Mouse (Mus musculus) macrophage (primary cell): ENCODE measurements around the gene Jaml. TPM values are rescaled to one million over a fixed set of nuclear protein-coding genes. Genes with fewer than 3 reads are reported as not detected.
A peak's percentile ranks its signal among the peaks of the same experiment; 100 is the strongest.

Experiments
- H3K27ac ChIP-seq: fragments of 350-480 bp; formaldehyde crosslinking; 2 replicates; pipeline ENCODE4 v1.9.0; 2021
- H3K36me3 ChIP-seq: fragments of 350-480 bp; formaldehyde crosslinking; 2 replicates; pipeline ENCODE4 v1.9.0; 2021; ENCODE audit errors: inconsistent target
- H3K4me3 ChIP-seq: fragments of 350-480 bp; formaldehyde crosslinking; 2 replicates; pipeline ENCODE4 v1.9.0; 2021; ENCODE audit errors: inconsistent target
- H3K79me2 ChIP-seq: fragments of 350-480 bp; formaldehyde crosslinking; 2 replicates; pipeline ENCODE4 v1.9.0; 2021; ENCODE audit errors: inconsistent target
- WGBS: methylation state at CpG from one replicate; pipeline ENCODE4 v1.1.7; 2026; ENCODE audit warnings: inconsistent platforms; ENCODE audit not compliant: missing documents; 5-methylcytosine and 5-hydroxymethylcytosine counted together
- polyA plus RNA-seq: library from polyadenylated mRNA; stranded (reverse); fragments of 250-400 nt; gene quantifications from 3 replicates; pipeline ENCODE4 v1.2.4, GENCODE M21; 2018; ENCODE audit warnings: inconsistent platforms

The Jaml gene
- polyA plus RNA-seq, 1 experiment from 2014 or later = 3.0 TPM

DNA sequence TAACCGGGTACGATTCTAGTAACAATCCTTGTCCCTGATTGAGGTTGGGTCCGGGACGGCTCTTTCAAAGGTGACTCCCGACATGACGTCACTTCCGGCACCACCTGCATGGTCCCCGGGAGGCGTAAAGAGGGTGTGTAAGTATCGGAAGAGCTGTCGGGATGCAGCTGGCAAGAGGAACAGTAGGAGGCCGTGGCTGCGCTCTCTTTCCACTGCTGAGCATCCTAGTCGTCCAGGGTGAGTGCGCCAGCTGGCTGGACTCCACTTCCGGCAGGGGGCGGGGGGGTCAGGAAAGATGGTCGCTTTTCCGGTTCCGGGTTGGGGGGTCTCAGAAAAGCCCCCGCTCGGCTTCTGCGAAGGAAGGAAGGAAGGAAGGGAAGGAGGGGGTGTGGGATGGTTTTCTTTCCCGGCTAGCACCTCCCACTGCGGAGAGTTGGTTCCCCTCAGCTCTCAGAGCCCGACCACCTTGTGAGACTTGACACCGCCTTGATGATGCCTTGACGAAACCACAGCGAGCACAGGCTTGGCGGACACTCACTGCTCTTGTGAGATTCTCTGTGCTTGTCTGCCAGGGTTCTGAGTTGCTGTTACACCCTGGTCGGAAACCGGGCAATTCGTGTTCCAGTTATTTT lies 23.8 kb upstream of the Jaml start, which contains the start of gene Mpzl3:
Gene Mpzl3 (plus strand): TSS at position 105 of the 632 bp plus-strand sequence.
- Histone ChIP-seq H3K36me3 (no peaks in the 10 kb centered on the region), H3K27ac (no peak within 1 kb of the TSS), H3K4me3 (peak within 1 kb of the TSS; percentile 22), H3K79me2 (no peaks in the 10 kb centered on the region)
- WGBS = 6% methylated on average over 30 of the region's 33 CpGs

DNA sequence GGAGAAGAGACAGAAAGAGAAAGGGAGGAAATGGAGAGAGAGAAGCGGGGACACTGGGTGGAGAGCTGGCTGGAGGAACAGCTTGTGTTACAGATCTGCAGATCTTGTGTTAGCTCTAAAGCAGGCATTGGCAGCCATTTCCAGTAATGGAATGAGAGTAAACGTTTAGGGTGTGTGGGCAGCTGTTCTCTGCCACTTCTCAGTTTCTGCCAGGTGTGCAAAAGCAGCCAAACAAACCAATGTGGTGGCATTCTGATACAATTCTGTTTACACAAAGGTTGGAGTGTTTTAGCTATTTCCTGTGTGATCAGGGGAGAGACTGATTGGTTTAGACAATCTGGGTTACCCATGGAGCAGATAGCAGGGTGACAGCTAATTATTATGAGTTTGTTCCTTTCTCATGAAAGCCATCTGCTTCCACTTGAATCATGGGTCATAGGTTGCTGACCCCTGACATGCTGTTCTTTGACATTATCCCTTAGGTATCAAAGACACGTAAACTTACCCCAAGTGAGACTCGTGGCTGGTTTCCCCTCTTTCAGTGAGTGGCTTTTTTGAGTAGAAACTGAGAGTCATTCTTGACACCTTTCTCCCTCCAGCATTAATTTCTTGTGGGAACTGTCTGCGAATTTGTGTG lies 20.6 kb upstream of the Jaml start:
- no peak overlapping the region for H3K4me3 ChIP-seq
- H3K36me3 ChIP-seq = no peaks in the 10 kb centered on the region
- H3K79me2 ChIP-seq = no peaks in the 10 kb centered on the region
- WGBS = 62% methylated on average over 5 of the region's 5 CpGs
- H3K27ac ChIP-seq = no peak overlapping the region

DNA sequence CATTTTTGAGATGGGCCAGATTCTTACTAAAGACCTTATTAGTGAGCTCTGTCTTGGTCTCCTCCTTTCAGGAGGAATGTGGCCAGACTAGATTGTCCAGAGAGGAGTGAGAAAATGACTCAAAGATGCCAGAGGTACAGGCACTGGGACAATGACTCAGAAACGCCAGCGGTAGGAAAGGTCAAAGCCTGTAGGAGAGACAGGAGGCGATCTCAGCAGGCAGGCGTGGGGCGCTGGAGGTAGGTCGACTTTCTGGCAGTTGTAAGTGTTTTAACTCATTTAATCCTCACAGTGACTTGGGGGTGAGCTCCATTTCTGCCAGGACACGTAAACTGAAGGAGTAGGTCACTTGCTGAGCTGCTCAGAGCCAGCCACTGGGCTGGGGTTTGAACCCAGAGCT lies 18.8 kb upstream of the Jaml start:
- H3K27ac ChIP-seq = no peak overlapping the region
- WGBS = 88% methylated on average over 7 of the region's 7 CpGs

DNA sequence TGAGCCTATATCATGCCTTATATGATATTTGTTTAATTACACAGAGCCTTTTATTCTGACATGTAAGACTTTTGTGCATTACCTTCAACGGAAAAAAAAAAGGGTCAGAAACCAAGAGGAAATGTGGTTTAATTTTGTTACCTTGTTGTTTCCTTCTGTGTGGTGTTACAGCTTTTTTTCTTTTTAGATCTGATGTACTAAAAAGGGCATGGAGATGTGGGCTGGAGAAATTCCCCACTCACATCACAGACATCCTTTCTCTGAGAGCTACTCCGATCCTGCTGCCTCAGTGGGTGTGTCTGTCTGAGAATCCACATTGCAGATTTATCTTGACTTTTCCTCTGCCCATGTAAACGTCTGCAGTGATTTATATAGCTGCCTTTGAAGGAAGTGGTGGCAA lies 16.3 kb upstream of the Jaml start:
- H3K36me3 ChIP-seq = no peaks in the 10 kb centered on the region
- H3K27ac ChIP-seq = no peak overlapping the region
- H3K4me3 ChIP-seq = no peak overlapping the region
- no peaks in the 10 kb centered on the region for H3K79me2 ChIP-seq
- 30% methylated on average over 3 of the region's 3 CpGs for WGBS

More for the DNA sequence above, 18.8 kb upstream of the Jaml start:
- Histone ChIP-seq H3K36me3 (no peaks in the 10 kb centered on the region), H3K4me3 (no peak overlapping the region), H3K79me2 (no peaks in the 10 kb centered on the region)

DNA sequence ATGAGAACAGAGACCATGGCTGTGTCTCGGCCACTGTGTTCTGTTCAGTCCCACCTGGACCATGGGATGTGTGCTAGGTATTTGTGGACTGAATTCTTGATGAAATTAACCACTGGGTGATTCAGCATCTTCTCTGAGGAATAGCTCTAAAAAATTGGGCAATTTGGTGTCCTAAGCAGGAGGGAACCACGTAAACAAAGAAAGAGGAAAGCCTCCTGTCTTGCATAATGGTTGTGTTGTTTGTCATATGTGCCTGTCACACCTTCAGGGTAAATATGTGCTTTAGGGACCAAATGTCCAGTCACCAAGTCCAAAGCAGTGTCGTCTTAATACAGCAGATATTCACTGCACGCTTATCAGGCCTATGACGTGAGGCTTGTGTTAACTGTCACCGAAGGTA lies 14.6 kb upstream of the Jaml start:
- H3K4me3 ChIP-seq = no peak overlapping the region
- H3K36me3 ChIP-seq = no peaks in the 10 kb centered on the region
- H3K27ac ChIP-seq = no peak overlapping the region
- WGBS = 83% methylated on average over 6 of the region's 6 CpGs
- no peaks in the 10 kb centered on the region for H3K79me2 ChIP-seq

DNA sequence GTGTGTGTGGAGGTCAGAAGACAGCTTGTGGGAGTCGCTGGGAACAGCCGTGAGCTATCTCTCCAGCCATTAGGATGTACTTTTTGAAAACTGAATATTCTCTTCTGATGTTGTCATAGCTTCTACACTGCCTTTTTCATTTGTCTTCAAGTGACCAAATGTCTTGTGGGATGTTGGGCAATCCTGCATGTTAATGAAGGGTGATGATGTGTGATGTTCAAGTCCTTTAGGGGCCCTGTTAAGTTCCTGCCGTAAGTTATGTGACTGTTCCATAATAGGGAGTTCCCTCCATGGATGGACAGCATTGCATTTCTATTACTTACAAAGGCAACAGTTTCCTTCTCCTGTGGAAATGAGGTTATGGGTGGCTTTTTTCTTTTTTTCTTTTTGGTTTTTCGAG lies 12.2 kb upstream of the Jaml start:
- H3K36me3 ChIP-seq = no peaks in the 10 kb centered on the region
- no peak overlapping the region for H3K4me3 ChIP-seq
- H3K27ac ChIP-seq = no peak overlapping the region
- H3K79me2 ChIP-seq = no peaks in the 10 kb centered on the region
- whole genome bisulfite sequencing = 84% methylated on average over 4 of the region's 4 CpGs

DNA sequence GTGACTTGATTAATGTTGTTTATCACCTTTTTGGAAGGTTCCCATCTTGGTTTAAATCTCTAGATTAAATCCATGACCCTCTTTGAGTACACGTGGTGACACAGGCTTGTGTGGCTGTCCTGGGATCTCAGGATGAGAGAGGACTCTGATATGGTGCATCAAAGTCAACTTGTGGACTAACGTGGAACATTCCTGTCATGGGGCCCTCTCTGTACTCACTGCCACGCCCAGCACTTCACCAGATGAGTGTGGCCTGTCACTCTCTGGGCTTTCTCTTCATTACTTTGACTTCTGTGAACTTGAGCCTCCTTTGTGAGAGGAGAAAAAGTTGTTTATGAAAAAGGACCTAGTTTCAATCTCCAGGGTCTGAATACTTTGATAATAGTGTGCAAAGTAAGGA lies 7.2 kb upstream of the Jaml start:
- WGBS = 86% methylated on average over 3 of the region's 3 CpGs
- H3K79me2 ChIP-seq = no peaks in the 10 kb centered on the region
- no peak overlapping the region for H3K4me3 ChIP-seq
- H3K36me3 ChIP-seq = no peaks in the 10 kb centered on the region
- H3K27ac ChIP-seq = no peak overlapping the region

DNA sequence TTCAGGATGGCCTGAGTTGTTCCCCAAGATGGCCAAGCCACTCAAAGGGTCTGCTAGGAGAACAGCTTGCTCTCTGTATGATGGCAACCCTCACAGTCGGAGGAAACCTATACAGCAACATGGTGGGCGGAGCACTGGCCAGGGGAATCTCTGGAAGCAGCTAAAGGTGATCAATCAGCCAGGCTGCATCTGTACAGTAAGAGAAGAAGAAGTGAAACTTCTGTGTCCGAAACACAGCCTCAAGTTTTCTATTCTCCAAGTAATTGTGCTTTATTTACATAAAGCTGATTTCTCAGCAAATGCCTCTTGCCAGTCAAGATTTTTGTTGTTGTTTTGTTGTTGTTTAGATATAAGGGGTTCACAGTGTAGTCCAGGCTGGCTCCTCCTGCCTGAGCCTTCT lies 1.1 kb upstream of the Jaml start:
- 34% methylated on average over 3 of the region's 3 CpGs for WGBS
- H3K27ac ChIP-seq = no peak overlapping the region
- no peaks in the 10 kb centered on the region for H3K79me2 ChIP-seq
- no peaks in the 10 kb centered on the region for H3K36me3 ChIP-seq
- H3K4me3 ChIP-seq = no peak overlapping the region

DNA sequence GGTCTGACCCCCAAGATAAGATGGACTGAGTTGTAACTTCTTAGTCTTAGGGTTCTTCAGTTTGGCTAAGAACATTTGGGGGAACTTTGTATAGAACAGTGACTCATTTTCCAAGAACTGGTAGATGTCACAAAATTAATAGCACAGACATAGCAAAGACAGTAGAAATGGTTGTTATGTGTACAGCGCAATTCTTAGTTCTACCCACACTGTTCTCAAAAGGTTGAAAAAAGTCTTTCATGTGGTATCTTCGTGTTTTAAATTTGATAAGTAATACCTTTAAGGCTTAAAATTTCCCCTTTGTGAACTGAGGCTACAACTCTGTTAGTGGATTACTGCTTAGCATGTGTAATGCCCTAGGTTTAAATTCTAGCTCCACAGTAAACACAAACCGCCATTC lies 4.1 kb downstream of the Jaml start:
- Histone ChIP-seq H3K36me3 (no peaks in the 10 kb centered on the region), H3K27ac (no peak overlapping the region), H3K4me3 (no peak overlapping the region), H3K79me2 (no peaks in the 10 kb centered on the region)
- 94% methylated on average over 3 of the region's 3 CpGs for WGBS

DNA sequence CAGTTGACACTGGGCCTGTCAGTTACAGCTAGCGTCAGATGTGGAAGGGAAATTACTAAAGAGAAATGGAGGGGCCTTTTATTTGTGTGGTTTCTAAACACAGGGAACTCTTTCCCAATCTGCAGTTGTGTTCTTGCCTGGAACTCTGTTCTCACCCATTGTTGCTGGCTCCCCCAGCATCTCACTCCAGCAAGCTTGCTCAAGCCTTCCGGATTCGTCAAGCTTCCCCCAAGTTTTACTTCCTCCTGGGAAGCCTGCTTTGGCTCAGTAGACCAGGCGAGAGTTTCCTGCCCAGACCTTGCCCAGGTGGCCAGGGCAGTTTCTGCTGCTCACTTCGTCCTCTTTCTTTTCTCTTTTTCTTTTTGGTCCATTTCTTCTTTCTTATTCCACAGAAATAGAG lies 5.6 kb downstream of the Jaml start:
- no peak overlapping the region for H3K4me3 ChIP-seq
- no peak overlapping the region for H3K27ac ChIP-seq
- WGBS = 9% methylated on average over 5 of the region's 5 CpGs
- H3K36me3 ChIP-seq = no peaks in the 10 kb centered on the region
- no peaks in the 10 kb centered on the region for H3K79me2 ChIP-seq

DNA sequence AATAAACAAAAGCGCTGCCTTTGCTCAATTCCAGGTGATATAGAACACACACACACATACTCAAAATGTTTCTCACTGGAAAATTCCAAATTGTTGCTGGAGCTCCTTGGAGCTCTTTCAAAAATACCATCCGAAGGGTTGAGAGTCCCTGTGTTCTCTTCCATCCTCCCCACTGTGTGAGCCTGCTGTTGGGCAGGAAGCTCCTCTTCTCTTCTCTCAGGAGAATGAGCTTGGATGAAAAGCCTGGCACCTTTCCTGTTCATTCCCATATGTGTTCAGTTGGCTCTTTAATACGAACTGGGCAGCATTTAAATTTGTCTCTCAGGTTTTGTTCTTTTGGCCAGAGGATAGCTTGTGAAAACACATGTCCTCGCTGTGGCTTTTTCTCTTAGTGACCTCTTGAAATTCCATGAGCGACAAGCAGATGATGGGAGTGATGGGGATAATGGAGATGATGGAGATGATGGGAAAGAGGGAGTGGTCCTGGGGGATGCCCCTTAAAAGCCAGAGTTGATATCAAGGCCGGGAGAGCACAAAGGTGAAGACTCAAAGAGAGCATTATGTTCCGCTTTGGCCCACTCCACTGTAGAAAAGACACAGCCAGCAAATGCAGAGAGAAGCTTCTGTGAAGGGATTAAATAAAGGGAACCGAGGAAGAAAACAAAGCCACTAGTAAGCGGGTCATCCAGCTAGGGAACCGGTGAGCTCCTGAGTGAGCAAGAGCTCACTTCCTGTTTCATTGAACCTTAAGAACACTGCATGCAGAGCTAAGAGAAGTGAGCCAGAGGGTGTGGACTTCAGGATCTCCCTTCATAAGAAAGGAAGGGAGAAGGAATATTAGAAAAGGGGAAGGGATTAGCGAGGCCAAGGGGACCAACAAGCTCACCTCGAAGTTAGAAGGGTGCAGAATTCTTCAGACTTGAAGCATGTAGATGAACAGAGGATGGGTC lies 7.0 kb downstream of the Jaml start:
- H3K27ac ChIP-seq = no peak overlapping the region
- no peaks in the 10 kb centered on the region for H3K36me3 ChIP-seq
- no peak overlapping the region for H3K4me3 ChIP-seq
- H3K79me2 ChIP-seq = no peaks in the 10 kb centered on the region
- WGBS = 57% methylated on average over 12 of the region's 12 CpGs

DNA sequence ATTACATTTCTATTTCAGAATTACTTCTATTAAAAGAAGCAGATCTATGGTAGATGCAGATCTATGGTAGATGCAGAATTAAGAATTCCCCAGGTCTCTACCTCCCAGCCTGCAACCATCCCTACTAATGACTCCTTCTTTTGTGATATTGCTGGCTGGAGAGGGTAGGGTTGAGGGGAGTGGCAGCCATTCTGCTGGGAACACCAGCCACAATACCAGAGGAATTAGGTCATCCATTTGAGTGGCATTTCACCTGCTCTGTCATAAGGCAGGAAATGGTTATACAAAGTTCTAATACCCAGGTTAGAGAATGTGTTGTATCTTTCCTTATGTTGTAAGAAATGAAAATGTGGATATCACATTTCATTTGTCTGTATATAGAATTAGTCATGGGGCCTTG lies 9.1 kb downstream of the Jaml start:
- Histone ChIP-seq H3K36me3 (no peaks in the 10 kb centered on the region), H3K4me3 (no peak overlapping the region), H3K79me2 (no peaks in the 10 kb centered on the region), H3K27ac (no peak overlapping the region)

DNA sequence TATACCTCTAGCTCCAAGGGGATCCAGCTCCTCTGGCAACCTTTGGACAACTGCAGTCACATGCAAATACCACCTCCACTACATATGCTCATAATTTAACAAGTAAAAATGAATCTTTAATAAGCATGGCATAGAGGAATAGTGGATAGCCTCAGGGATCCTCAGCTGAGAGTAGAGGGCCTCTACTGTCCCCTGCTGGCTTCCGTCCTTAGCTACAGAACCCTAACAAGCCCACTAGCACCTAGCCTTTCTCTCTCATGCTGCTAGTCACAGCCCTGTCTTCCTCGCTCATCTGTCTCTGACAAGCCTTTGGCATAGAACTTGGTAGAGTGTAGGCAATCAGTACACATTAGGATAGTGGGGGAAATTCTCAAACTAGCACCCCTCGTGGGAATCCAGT lies 11.8 kb downstream of the Jaml start:
- no peaks in the 10 kb centered on the region for H3K36me3 ChIP-seq
- WGBS = 86% methylated on average over 3 of the region's 3 CpGs
- H3K4me3 ChIP-seq = no peak overlapping the region
- no peak overlapping the region for H3K27ac ChIP-seq
- no peaks in the 10 kb centered on the region for H3K79me2 ChIP-seq

DNA sequence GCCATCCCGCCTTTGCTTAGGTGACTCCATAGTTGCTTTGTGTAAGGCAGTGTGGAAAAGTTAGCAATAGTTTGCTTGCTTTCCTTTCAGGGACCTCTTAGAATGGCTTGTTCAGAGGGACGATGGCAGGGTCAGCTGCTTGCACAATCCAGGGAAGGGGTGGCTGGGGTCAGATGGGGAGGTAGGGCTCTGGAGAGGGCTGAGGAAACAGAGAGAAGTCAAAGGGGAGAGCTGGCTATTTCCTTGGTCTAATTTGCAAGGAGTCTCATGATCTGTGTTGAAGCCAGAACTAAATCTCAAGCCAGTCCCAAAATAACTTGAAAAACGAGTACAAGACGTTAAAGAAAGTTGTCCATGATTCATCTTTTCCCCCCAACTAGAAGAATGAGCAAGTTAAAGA lies 13.7 kb downstream of the Jaml start:
- Histone ChIP-seq H3K79me2 (no peaks in the 10 kb centered on the region), H3K27ac (no peak overlapping the region), H3K36me3 (no peaks in the 10 kb centered on the region), H3K4me3 (no peak overlapping the region)
- 33% methylated on average over 4 of the region's 4 CpGs for WGBS
